Mouse (Mus musculus): ENCODE measurements at regions not wholly inside any gene's neighbourhood (a gene's known extent, or its start where the extent isn't known, plus 50 kb on each side); places are given as distances from the start of the nearest gene placed in this dataset.

DNA sequence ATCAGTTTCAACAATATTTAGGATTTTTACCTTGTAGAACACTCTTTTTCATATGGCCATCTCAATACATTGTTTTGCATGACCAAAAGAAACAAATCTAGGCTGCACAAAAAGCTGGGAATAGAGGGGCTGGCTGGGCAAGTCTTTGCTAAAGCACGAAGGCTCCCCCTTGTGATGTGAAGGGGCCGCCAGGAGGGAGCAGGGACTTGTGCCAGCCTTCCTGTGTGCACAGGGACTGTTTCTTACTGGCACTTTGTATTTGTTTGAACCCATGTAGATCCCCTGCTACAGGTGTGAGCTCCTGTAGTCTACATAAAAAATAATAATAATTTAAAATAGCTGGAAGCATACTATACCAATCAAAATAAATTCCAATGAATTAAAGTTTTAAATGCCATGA, 312.4 kb downstream of the Ndufa4 start:
- no peak for TF ChIP-seq USF1 (IDR thresholded peaks at IDR 0.05; ENCODE audit: low read depth, low read length)
- no peak for TF ChIP-seq CTCF (IDR thresholded peaks at IDR 0.05 in 2 of 3, conservative IDR thresholded peaks at IDR 0.05 in 1 of 3; ENCODE audit: control insufficient read depth in 1 of 3, insufficient read depth in 1 of 3, low read depth in 2 of 3, low read length in 3 of 3, poor library complexity in 1 of 3, severe bottlenecking in 1 of 3)
- TF ChIP-seq TCF12 (IDR thresholded peaks at IDR 0.05; ENCODE audit: low read depth, low read length): no peak
- TF ChIP-seq ZC3H11A (IDR thresholded peaks at IDR 0.05; ENCODE audit: low read depth, low read length): no peak
- TF ChIP-seq ELF1 (IDR thresholded peaks at IDR 0.05; ENCODE audit: low read depth, low read length): no peak
- no peak for TF ChIP-seq GABPA (IDR thresholded peaks at IDR 0.05; ENCODE audit: low read depth, low read length)
- TF ChIP-seq CHD1 (IDR thresholded peaks at IDR 0.05; ENCODE audit: low read depth, low read length): no peak
- no peak for TF ChIP-seq EP300 (IDR thresholded peaks at IDR 0.05; ENCODE audit: low read depth in 1 of 2, low read length in 2 of 2)
- no peak for TF ChIP-seq TBP (IDR thresholded peaks at IDR 0.05; ENCODE audit: low read depth, low read length)
- no peak for TF ChIP-seq POLR2AphosphoS5 (IDR thresholded peaks at IDR 0.05; ENCODE audit: borderline replicate concordance, low read depth, low read length)

Data from MEL (cell line).